Mouse (Mus musculus): ENCODE data around the gene Brsk2. TPM values are rescaled to one million over a fixed set of nuclear protein-coding genes. Genes with fewer than 3 reads are reported as not detected.
A peak's percentile ranks its signal among the peaks of the same experiment; 100 is the strongest.

Brsk2 gene
- polyA plus RNA-seq, 1 experiment from 2014 or later, result 0.57 TPM

DNA sequence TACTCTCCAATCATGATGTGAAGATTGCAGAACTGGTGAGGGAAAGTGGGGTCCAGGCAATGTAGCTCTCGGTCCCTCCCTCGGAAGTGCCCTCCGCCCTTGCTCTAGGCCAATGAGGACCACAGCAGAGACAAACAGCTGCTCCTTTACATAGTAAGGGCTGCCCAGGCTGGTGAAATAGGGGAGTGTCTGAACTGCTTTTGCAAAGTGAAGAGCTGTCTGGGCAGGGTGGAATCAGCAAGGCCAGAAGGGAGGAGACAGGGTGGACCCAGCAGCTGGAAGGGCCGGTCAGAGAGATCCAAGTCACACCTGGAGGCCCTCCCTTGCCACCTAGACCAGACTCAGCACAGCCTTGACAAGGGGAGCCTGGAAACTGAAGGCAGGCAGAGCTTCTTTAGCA is 76.4 kb downstream of the Brsk2 start:
- no peak for DNase-seq (ENCODE audit: low spot score)

DNA sequence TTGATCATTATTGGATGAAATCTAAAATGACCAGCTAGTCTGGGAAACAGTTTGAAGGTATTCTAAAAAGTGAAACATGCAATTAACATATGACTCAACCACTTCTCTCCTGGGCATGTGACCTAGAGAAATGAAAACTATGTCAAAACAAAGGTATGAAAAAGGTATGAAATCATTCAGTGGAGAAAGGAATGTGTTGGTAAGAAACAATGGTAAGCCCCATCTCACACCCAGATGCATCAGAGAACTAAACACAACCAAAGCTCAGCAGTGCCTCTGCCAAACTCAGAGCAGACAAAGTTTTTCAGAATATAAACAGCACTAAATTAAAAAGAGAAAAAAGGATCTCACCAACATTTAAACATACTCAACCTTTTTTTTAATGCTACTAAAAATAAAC is 80.5 kb downstream of the Brsk2 start:
- no peak for DNase-seq (ENCODE audit: low spot score)

DNA sequence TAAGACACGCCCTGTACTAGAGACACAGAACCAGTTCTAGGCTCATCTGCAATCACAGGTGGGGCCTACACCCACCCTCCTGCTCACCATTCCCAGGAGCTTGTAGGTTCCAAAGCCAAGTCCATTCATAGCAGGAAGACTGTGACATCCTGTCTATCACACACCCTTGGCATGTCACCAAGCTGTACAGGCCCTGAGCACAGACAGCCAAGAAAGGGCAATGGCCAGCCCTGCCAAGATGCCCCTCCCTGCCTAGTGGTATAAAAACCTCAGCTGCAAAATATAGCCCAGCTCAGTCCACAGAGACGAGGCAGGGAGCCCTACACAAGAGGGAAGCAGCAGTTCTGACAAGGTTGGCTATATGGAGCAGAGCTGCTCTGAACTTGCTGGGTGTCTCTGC is 84.6 kb downstream of the Brsk2 start:
- no peak for DNase-seq (ENCODE audit: low spot score)

DNA sequence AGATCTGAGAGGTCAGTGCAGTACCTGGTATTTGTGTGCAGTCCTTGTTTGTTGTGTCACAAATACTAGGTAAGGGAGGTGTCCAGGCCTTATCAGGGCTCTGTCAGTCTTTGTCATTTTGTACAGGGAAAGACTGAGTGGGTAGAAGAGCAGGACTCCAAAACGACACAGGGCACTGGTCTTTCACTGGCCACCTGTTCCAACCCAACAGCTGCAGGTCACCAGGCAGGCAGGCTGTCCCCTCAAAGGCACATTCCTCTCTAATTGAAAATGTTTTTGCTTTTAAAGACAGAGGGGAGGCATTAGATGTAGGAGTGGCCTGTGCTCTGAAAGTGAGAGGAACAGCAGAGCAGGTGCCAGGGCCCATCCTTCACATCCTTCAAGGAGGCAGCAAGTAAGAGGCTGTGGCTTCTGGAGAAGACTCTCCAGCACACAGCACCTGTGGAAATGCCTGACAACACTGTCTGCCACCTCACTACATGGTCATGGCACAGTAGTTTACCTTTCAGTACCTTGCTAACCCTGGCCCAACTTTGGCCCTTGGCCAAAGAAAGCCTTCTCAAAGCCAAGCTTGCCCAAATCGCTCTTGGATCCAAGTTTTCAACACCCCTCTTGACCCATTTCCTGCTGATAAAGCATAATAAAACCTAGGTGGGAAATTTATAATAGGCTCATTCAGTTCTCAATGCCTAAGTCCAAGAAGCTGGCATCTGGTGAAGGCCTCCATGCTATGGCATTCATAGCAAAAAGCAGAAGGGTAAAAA is 85.7 kb downstream of the Brsk2 start:
- DNase-seq (ENCODE audit: low spot score), result no peak

DNA sequence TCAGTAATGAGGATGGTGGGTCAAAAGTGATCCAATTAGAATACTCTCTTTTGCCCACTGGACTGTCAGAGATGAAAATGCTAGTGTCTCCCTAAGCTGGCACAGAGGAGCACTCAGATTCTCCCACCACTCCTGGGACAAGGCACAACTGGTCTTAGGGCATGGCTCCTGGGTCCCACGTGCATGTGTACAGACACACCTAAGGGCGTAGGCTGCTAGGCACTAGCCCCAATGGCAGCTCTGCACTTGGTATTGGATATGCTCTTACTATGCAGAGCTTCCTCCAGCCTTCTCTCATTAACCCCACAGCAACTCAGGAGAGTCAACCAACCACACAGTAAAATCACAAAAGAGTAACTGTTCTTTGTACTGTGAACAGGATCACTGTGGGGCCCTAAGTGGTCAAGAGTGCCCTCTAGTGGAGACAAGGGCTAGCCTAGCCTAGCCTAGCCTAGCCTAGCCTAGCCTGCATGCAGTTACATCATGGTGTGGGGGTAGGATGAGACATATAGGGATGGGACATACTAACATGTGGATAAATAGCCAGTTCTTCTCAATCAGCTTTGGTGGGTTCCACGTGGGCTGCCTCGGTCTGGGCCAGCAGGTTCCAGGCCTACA is 88.1 kb downstream of the Brsk2 start:
- peak; percentile 57 for DNase-seq (ENCODE audit: low spot score)

DNA sequence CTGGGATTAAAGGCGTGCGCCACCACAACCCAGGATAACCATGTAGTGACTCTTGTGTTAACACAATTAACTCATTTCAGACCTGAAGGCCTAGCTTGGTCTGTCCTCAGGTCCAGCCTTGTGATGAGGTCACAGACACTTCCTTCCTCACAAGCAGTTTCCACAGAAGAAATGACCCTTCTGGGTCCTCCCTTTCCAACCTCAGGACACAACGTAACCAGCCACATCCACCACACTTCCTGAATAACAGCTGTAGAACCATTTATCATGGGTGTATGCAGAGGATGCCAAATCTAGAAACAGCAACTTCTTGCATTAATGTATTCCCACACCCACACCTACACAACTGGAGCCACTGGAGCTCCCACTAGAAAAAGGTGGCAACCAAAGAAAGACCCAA is 91.2 kb downstream of the Brsk2 start:
- no peak for DNase-seq (ENCODE audit: low spot score)

DNA sequence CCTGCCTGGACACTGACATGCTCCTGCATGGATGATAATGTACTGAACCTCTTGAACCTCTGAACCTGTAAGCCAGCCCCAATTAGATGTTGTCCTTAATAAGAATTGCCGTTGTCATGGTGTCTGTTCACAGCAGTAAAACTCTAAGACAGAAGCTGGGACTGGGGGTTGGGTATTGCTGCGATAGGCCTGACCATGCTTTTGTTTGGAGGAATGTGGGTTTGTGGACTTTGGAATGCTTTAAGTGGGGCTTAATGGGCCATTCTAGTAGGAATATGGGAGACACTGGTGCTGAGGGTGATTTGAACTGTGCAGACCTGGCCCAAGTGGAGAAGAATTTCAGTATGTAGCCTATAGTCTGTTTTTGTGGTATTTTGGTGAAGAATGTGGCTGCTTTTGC is 95.8 kb downstream of the Brsk2 start:
- DNase-seq (ENCODE audit: low spot score), result no peak

DNA sequence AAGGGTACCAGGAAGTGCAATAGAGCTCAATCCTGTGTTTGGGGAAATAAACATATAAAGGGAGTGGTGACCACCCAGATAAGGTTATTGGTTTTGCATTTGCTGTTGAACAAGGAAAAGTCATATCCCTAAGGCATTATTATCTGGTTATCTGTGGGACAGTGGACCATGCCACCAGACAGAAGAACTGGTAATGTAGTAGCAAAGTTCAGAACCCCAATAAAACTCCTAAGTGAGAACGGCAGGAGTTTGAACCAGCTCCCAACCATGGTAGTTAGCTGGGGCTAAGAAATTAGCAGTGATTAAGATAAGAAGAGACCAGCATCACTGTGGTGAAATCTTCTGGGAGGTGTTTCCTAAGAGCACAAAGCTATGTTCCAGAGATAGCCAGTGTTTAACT is 96.4 kb downstream of the Brsk2 start:
- DNase-seq (ENCODE audit: low spot score), result no peak

DNA sequence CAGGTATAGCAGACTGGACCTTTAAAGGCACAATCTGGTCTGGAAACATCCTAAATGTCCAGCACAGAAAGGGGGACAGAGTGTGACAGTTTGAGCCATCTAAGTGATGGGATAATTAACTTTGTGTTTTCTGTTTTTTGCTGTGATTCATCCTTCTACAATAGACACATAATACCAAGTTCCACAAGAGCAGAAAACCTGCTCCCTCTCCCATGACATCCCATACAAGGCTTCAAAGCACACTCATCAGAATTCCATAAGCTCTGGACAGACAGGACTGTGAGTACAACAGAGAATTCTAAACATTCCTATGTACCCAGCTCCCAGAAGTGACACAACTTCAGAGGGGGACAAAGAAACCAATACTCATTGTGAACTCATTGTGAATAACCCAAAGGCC is 101.0 kb downstream of the Brsk2 start:
- no peak for DNase-seq (ENCODE audit: low spot score)

Small RNA genes lying within 50 kb of the gene (microRNA-seq; reads per million reads assigned to microRNA genes)
- not detected for gene Mir3104 (ENCODE audit: borderline number of aligned reads)

Other genes with a start within 250 kb of the Brsk2 start
- gene Muc5ac, start 160.8 kb upstream of the Brsk2 start, polyA plus RNA-seq (2015; fragmentation: Nextera tagmentation; extraction: Ambion mirVana), result 0.12 and 0.14 TPM in 2 replicates
- 0.77 and 1.2 TPM in 2 replicates for gene Muc5b, start 110.7 kb upstream of the Brsk2 start, polyA plus RNA-seq (2015; fragmentation: Nextera tagmentation; extraction: Ambion mirVana)
- gene Tollip, start 31.2 kb upstream of the Brsk2 start, polyA plus RNA-seq (2015; fragmentation: Nextera tagmentation; extraction: Ambion mirVana), result 50.6 and 51.6 TPM in 2 replicates
- gene Mob2, start 111.3 kb downstream of the Brsk2 start, polyA plus RNA-seq (2015; fragmentation: Nextera tagmentation; extraction: Ambion mirVana), result 92.2 and 93.5 TPM in 2 replicates
- gene Dusp8, start 146.1 kb downstream of the Brsk2 start, polyA plus RNA-seq (2015; fragmentation: Nextera tagmentation; extraction: Ambion mirVana), result 0.34 and 0.58 TPM in 2 replicates
- gene Gm45618, start 171.0 kb downstream of the Brsk2 start, polyA plus RNA-seq (2015; fragmentation: Nextera tagmentation; extraction: Ambion mirVana), result not detected in 2 replicates
- not detected in 2 replicates for gene Gm39115, start 186.3 kb downstream of the Brsk2 start, polyA plus RNA-seq (2015; fragmentation: Nextera tagmentation; extraction: Ambion mirVana)
- not detected in 2 replicates for gene Gm45337, start 194.9 kb downstream of the Brsk2 start, polyA plus RNA-seq (2015; fragmentation: Nextera tagmentation; extraction: Ambion mirVana)
- not detected in 2 replicates for gene Gm29735, start 207.4 kb downstream of the Brsk2 start, polyA plus RNA-seq (2015; fragmentation: Nextera tagmentation; extraction: Ambion mirVana)
- gene Gm4553, start 216.0 kb downstream of the Brsk2 start, polyA plus RNA-seq (2015; fragmentation: Nextera tagmentation; extraction: Ambion mirVana), result not detected in 2 replicates
- not detected in 2 replicates for gene Krtap5-2, start 226.3 kb downstream of the Brsk2 start, polyA plus RNA-seq (2015; fragmentation: Nextera tagmentation; extraction: Ambion mirVana)
- gene Gm10153, start 240.6 kb downstream of the Brsk2 start, polyA plus RNA-seq (2015; fragmentation: Nextera tagmentation; extraction: Ambion mirVana), result not detected in 2 replicates

All from thymus, postnatal 0 days (tissue).